Mouse (Mus musculus): ENCODE measurements around the gene Hnf4a.

DNA sequence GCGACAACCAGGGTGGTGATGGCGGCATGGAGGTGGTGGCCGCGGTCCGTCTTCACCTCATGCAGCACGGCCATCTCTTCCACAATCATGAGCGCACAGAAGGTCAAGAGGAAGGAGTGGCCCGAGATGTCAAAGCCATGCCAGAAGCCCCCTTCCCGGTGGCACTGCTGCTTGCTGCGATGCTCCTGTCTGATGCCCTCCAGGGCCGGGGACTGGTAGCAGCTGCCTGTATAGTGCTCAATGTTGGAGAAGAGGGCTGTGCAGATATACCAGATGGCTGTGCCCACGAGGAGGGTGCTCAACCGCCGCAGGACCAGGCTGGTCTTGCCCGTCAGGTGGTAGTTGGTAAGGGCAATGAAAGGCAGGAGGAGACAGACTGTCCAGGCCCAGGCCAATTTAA is 36.9 kb upstream of the Hnf4a start:
- TF ChIP-seq CTCF (IDR thresholded peaks at IDR 0.05; ENCODE audit: extremely low read depth, insufficient read depth, low read length) (no peak), POLR2A (IDR thresholded peaks at IDR 0.05; ENCODE audit: extremely low read depth, insufficient read depth, low read length) (no peak)

All from cortical plate, adult 2 months (tissue).